Mouse (Mus musculus) heart, embryonic 10.5 days (tissue): ENCODE measurements around the gene Ctsh. TPM values are rescaled to one million over a fixed set of nuclear protein-coding genes. Genes with fewer than 3 reads are reported as not detected.
A peak's percentile ranks its signal among the peaks of the same experiment; 100 is the strongest.

Experiments
- DNase-seq: peaks from one replicate; pipeline ENCODE4 v3.0.0-alpha.2; 2017; ENCODE audit warnings: low spot score
- H3K27ac ChIP-seq: fragments of 300-500 bp; sonication (generic); 2 replicates; pipeline ENCODE4 v1.5.1; 2016; ENCODE audit warnings: mild to moderate bottlenecking
- H3K27me3 ChIP-seq: fragments of 300-500 bp; sonication (generic); 2 replicates; pipeline ENCODE4 v1.6.1; 2016; ENCODE audit warnings: mild to moderate bottlenecking; ENCODE audit not compliant: poor library complexity, insufficient read depth, severe bottlenecking
- H3K36me3 ChIP-seq: fragments of 300-500 bp; sonication (generic); 2 replicates; pipeline ENCODE4 v1.6.1; 2016; ENCODE audit warnings: mild to moderate bottlenecking, moderate library complexity
- H3K4me1 ChIP-seq: fragments of 300-500 bp; sonication (generic); 2 replicates; pipeline ENCODE4 v1.6.1; 2016; ENCODE audit warnings: mild to moderate bottlenecking
- H3K4me3 ChIP-seq: fragments of 300-500 bp; sonication (generic); 2 replicates; pipeline ENCODE4 v1.5.1; 2016; ENCODE audit warnings: mild to moderate bottlenecking, moderate library complexity
- H3K9me3 ChIP-seq: fragments of 300-500 bp; sonication (generic); 2 replicates; pipeline ENCODE4 v1.6.1; 2016; ENCODE audit warnings: mild to moderate bottlenecking, moderate library complexity
- WGBS: fragments of 180-500 bp; shearing (Covaris S2); methylation state at CpG from one replicate; pipeline ENCODE4 v1.1.7; 2016; 5-methylcytosine and 5-hydroxymethylcytosine counted together
- polyA plus RNA-seq: library from polyadenylated mRNA; unstranded; fragments of >200 nt; fragmentation: Nextera tagmentation; extraction: Ambion mirVana; gene quantifications from 2 replicates; pipeline ENCODE4 v1.2.1, GENCODE M21; 2016

Ctsh gene
- polyA plus RNA-seq, 1 experiment from 2014 or later: 19.3 TPM

- Histone ChIP-seq H3K27ac (no peak overlapping the region), H3K36me3 (peaks cover 95% of the 10 kb centered on the region), H3K9me3 (no peaks in the 10 kb centered on the region), H3K27me3 (no peaks in the 10 kb centered on the region), H3K4me3 (no peak overlapping the region), H3K4me1 (no peaks in the 10 kb centered on the region)
- DNase-seq: no peak
- 92% methylated on average over 5 of the region's 5 CpGs for WGBS
These were observed 45.0 kb downstream of the Ctsh start for GRCm38 (mm10) chr9:90098934-90099333.

GRCm38 (mm10) chr9:90100760-90101159 is 46.8 kb downstream of the Ctsh start:
- WGBS: 73% methylated on average over 2 of the region's 2 CpGs
- no peak overlapping the region for H3K27ac ChIP-seq
- DNase-seq: no peak
- H3K36me3 ChIP-seq: peaks cover 95% of the 10 kb centered on the region
- no peak overlapping the region for H3K4me3 ChIP-seq
- no peaks in the 10 kb centered on the region for H3K9me3 ChIP-seq
- H3K4me1 ChIP-seq: no peaks in the 10 kb centered on the region
- H3K27me3 ChIP-seq: no peaks in the 10 kb centered on the region

- no peaks in the 10 kb centered on the region for H3K4me1 ChIP-seq
- DNase-seq: no peak
- 97% methylated on average over 1 of the region's 1 CpGs for WGBS
- peaks cover 84% of the 10 kb centered on the region for H3K36me3 ChIP-seq
- H3K9me3 ChIP-seq: no peaks in the 10 kb centered on the region
- no peaks in the 10 kb centered on the region for H3K27me3 ChIP-seq
- no peak overlapping the region for H3K4me3 ChIP-seq
- H3K27ac ChIP-seq: no peak overlapping the region
These were observed 51.5 kb downstream of the Ctsh start for GRCm38 (mm10) chr9:90105462-90105861.

GRCm38 (mm10) chr9:90106915-90107314 is 53.0 kb downstream of the Ctsh start:
- Histone ChIP-seq H3K4me1 (0 out of 2 replicates have a peak, but pooled peaks cover 3% of the 10 kb centered on the region), H3K27ac (no peak overlapping the region), H3K9me3 (no peaks in the 10 kb centered on the region), H3K4me3 (no peak overlapping the region), H3K27me3 (no peaks in the 10 kb centered on the region), H3K36me3 (peaks cover 69% of the 10 kb centered on the region)
- DNase-seq: no peak
- 93% methylated on average over 1 of the region's 1 CpGs for WGBS

- H3K4me3 ChIP-seq: no peak overlapping the region
- no peak overlapping the region for H3K27ac ChIP-seq
- no peak for DNase-seq
- no peaks in the 10 kb centered on the region for H3K27me3 ChIP-seq
- peaks cover 12% of the 10 kb centered on the region; the same call in 1 of the 2 replicates for H3K4me1 ChIP-seq
- H3K36me3 ChIP-seq: peaks cover 58% of the 10 kb centered on the region
- no peaks in the 10 kb centered on the region for H3K9me3 ChIP-seq
These were observed 54.3 kb downstream of the Ctsh start for GRCm38 (mm10) chr9:90108272-90108671.

- Histone ChIP-seq H3K27ac (no peak overlapping the region), H3K4me3 (no peak overlapping the region), H3K27me3 (no peaks in the 10 kb centered on the region), H3K36me3 (peaks cover 49% of the 10 kb centered on the region), H3K4me1 (peaks cover 12% of the 10 kb centered on the region; the same call in 1 of the 2 replicates), H3K9me3 (no peaks in the 10 kb centered on the region)
- DNase-seq: no peak
- 81% methylated on average over 6 of the region's 6 CpGs for WGBS
These were observed 55.4 kb downstream of the Ctsh start for GRCm38 (mm10) chr9:90109386-90109785.

- Histone ChIP-seq H3K4me1 (peaks cover 12% of the 10 kb centered on the region; the same call in 1 of the 2 replicates), H3K36me3 (peaks cover 14% of the 10 kb centered on the region), H3K9me3 (no peaks in the 10 kb centered on the region), H3K27ac (peak overlapping the region; percentile 100), H3K4me3 (peak overlapping the region; percentile 97), H3K27me3 (no peaks in the 10 kb centered on the region)
- under 1% methylated on average over 13 of the region's 13 CpGs for WGBS
- no peak for DNase-seq
These were observed 59.2 kb downstream of the Ctsh start for GRCm38 (mm10) chr9:90113151-90113550.

- peak overlapping the region; percentile 100 for H3K27ac ChIP-seq
- H3K4me3 ChIP-seq: peak overlapping the region; percentile 97
- peaks cover 6% of the 10 kb centered on the region for H3K36me3 ChIP-seq
- peak; percentile 95 for DNase-seq
- H3K27me3 ChIP-seq: no peaks in the 10 kb centered on the region
- WGBS: under 1% methylated on average over 82 of the region's 82 CpGs
- H3K4me1 ChIP-seq: peaks cover 12% of the 10 kb centered on the region; the same call in 1 of the 2 replicates
- H3K9me3 ChIP-seq: no peaks in the 10 kb centered on the region
These were observed 60.0 kb downstream of the Ctsh start for GRCm38 (mm10) chr9:90113651-90114566.

- Histone ChIP-seq H3K4me3 (peak within 1 kb of the TSS; percentile 97), H3K9me3 (no peaks in the 10 kb centered on the region), H3K27me3 (no peaks in the 10 kb centered on the region), H3K4me1 (peaks cover 12% of the 10 kb centered on the region; the same call in 1 of the 2 replicates), H3K27ac (peak within 1 kb of the TSS; percentile 100), H3K36me3 (no peaks in the 10 kb centered on the region)
- peak; percentile 99 for DNase-seq
- WGBS: 2% methylated on average over 40 of the region's 40 CpGs
These were observed 60.8 kb downstream of the Ctsh start, which contains the start of gene Morf4l1 for GRCm38 (mm10) chr9:90114567-90115307. Gene Morf4l1 (minus strand): TSS chr9:90114774.

- Histone ChIP-seq H3K4me3 (peak overlapping the region; percentile 97), H3K27me3 (no peaks in the 10 kb centered on the region), H3K36me3 (no peaks in the 10 kb centered on the region), H3K27ac (peak overlapping the region; percentile 100), H3K9me3 (no peaks in the 10 kb centered on the region), H3K4me1 (peaks cover 12% of the 10 kb centered on the region; the same call in 1 of the 2 replicates)
- DNase-seq: no peak
These were observed 61.4 kb downstream of the Ctsh start for GRCm38 (mm10) chr9:90115308-90115700.

GRCm38 (mm10) chr9:90117234-90117633 is 63.3 kb downstream of the Ctsh start:
- Histone ChIP-seq H3K27ac (no peak overlapping the region), H3K27me3 (no peaks in the 10 kb centered on the region), H3K4me3 (no peak overlapping the region), H3K36me3 (no peaks in the 10 kb centered on the region), H3K4me1 (peaks cover 8% of the 10 kb centered on the region; the same call in 1 of the 2 replicates), H3K9me3 (no peaks in the 10 kb centered on the region)
- DNase-seq: no peak

GRCm38 (mm10) chr9:90122246-90122740 is 68.3 kb downstream of the Ctsh start:
- WGBS: 75% methylated on average over 4 of the region's 4 CpGs
- no peaks in the 10 kb centered on the region for H3K4me1 ChIP-seq
- no peak overlapping the region for H3K27ac ChIP-seq
- no peaks in the 10 kb centered on the region for H3K9me3 ChIP-seq
- H3K36me3 ChIP-seq: no peaks in the 10 kb centered on the region
- DNase-seq: no peak
- no peak overlapping the region for H3K4me3 ChIP-seq
- no peaks in the 10 kb centered on the region for H3K27me3 ChIP-seq
